Mouse (Mus musculus): ENCODE data around the gene Olfr873.

The Olfr873 gene

DNA sequence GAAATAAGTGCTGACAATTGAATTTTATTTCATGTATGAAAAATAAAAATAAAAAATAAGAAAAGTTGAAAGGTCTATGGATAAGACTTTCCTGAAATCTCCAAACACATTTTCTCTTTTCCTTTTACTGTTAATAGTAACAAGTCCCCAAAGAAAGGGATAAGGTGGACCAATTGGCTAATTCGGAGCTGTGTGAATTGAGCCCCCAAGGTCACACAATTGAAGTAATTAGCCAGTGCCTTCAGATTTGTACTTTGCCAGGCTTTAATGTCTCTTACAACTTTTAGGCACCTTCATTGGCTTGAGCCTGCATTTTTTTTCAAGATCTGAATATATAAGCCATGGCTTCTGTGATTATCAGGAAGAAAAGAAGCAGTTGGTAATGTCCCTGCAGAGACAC is at the start of gene Olfr873:
Gene Olfr873, plus strand, starts transcription at position 301 of the 400 bp plus-strand sequence.
- WGBS: 88% methylated on average over 1 of the region's 1 CpGs

DNA sequence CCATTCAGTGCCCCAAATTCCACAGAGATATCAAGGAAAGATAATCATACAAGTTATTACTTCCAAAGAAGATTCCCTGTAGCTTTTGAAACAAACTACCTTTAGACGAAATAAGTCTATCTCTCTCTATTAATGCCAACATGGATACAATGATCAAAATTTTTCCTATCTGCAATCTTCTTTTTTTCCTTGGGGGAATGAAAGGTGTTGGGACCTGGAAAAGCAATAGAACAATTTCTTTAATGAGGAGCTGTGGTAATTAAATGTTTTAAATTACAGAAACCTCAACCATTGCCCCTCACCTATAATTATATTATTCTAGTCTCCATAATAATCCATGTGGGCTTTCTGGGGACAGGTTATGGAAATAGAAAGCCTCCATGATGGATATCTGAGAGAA is 16.3 kb upstream of the Olfr873 start, which contains the start of gene Olfr39:
Gene Olfr39, plus strand, starts transcription at position 301 of the 400 bp plus-strand sequence.
- 75% methylated on average over 1 of the region's 1 CpGs for WGBS

DNA sequence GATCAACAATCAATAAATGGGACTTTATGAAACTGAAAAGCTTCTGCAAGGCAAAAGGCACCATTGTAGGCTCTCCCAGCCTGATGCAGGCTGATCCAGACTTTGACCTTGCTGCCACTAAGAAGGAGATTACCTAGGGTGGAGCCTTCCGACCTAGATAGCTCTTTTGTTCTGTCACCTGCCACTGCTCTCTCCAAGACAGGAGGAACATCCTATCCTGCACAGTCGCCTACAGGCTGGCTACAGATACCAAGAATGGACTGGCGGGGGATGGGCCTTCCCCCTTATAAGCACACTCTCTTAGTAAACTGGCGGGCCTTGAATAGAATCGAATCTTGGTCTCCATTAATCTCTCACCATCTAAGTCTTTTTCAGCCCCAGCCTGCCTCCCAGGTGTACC is 2.8 kb upstream of the Olfr873 start:
- WGBS: 77% methylated on average over 5 of the region's 5 CpGs

DNA sequence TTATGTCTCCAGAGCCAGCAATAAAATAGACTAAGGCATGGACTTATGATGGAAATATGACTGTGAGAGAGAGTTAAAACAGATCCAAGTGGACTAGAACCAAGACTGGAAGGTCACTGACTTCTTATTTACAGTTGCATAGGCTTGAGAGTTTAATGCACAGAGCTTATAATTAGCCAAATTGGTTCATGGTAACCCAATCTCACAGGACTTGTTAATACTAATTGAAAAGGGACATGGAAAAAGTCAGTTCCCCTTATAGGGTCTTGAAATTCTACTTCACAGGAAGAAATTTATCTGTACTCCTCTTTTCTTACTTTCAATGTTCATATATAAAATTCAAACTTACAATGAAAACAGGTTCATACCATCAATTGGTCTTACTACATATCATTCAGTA is 37.7 kb downstream of the Olfr873 start, which contains the start of gene Olfr18:
Gene Olfr18, minus strand, starts transcription at position 101 of the 400 bp plus-strand sequence.

DNA sequence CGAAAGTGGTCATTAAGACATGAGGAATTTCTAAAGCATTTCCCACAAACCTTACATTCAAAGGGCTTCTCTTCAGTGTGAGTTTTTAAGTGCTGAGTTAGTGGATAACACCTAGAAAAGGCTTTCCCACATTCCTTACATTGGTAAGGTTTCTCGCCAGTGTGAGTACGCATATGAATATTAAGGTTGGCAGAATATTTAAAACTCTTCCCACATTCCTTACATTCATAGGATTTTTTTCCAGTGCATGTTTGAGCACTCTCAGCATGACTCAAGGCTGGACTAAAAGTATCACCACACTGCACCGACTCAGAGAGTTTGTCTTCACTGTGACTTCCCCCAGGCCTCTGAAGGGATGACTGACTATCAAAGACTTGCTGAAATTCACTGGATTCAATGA is 50.2 kb downstream of the Olfr873 start:
- WGBS: 82% methylated on average over 4 of the region's 4 CpGs
